Mouse (Mus musculus) left cerebral cortex, postnatal 4 days (tissue): ENCODE data around the gene Cep350. TPM values are rescaled to one million over a fixed set of nuclear protein-coding genes. Genes with fewer than 3 reads are reported as not detected.
"Not testable (repeated sequence)": the region's sequence is repeated elsewhere in the genome, so short reads cannot be mapped to it uniquely, and the experiment has no call there.

Source experiments
- DNase-seq: peaks from one replicate; pipeline ENCODE4 v3.0.0-alpha.2; 2022
- intact Hi-C: fragments of 180-260 bp; cut with DNase I; formaldehyde crosslinking; loops from one replicate; pipeline ENCODE4 v1.15.1; 2025
- total RNA-seq, 2 experiments: library from RNA; stranded (reverse); gene quantifications; 2 replicates each; pipeline ENCODE4 v1.2.3; 2021

The Cep350 gene
- total RNA-seq, 2 experiments from 2014 or later: 49.9 to 52.8 TPM

GRCm38 (mm10) chr1:155894382-155894781, 78.7 kb downstream of the Cep350 start:
- intact Hi-C loops: no loop called here
- DNase-seq: no peak

- intact Hi-C loops: no loop called here
- DNase-seq: no peak
Measured at GRCm38 (mm10) chr1:155886846-155887245, 86.2 kb downstream of the Cep350 start.

- intact Hi-C loops, DNase-seq: not testable (repeated sequence)
Measured at GRCm38 (mm10) chr1:155882646-155883231, 90.3 kb downstream of the Cep350 start.

GRCm38 (mm10) chr1:155879596-155879995, 93.5 kb downstream of the Cep350 start:
- no peak for DNase-seq
- intact Hi-C loops: no loop called here

GRCm38 (mm10) chr1:155862967-155863366, 110.1 kb downstream of the Cep350 start:
- DNase-seq: peak; percentile 6
- intact Hi-C loops: no loop called here

GRCm38 (mm10) chr1:155854926-155855702, 117.9 kb downstream of the Cep350 start:
- DNase-seq: peak; percentile 76
- intact Hi-C loops: no loop called here

GRCm38 (mm10) chr1:155853009-155853408, 120.0 kb downstream of the Cep350 start:
- DNase-seq: no peak
- intact Hi-C loops: no loop called here

GRCm38 (mm10) chr1:155844235-155844634, 128.8 kb downstream of the Cep350 start:
- no peak for DNase-seq
- intact Hi-C loops: no loop called here

GRCm38 (mm10) chr1:155843538-155843937, 129.5 kb downstream of the Cep350 start:
- intact Hi-C loops: no loop called here
- DNase-seq: no peak

- no peak for DNase-seq
Measured at GRCm38 (mm10) chr1:155835667-155836066, 137.4 kb downstream of the Cep350 start.

GRCm38 (mm10) chr1:155833610-155834009, 139.4 kb downstream of the Cep350 start:
- intact Hi-C loops: no loop called here
- DNase-seq: no peak

More at GRCm38 (mm10) chr1:155835667-155836066, 137.4 kb downstream of the Cep350 start:
- intact Hi-C loops: no loop called here

GRCm38 (mm10) chr1:155831958-155832357, 141.1 kb downstream of the Cep350 start:
- no peak for DNase-seq
- intact Hi-C loops: no loop called here

GRCm38 (mm10) chr1:155830861-155831260, 142.2 kb downstream of the Cep350 start:
- DNase-seq: no peak
- intact Hi-C loops: no loop called here

GRCm38 (mm10) chr1:155827703-155828295, 145.3 kb downstream of the Cep350 start:
- intact Hi-C loops: no loop called here

GRCm38 (mm10) chr1:155826803-155827395, 146.2 kb downstream of the Cep350 start:
- intact Hi-C loops: no loop called here

More at GRCm38 (mm10) chr1:155827703-155828295, 145.3 kb downstream of the Cep350 start:
- no peak for DNase-seq

GRCm38 (mm10) chr1:155825940-155826716, 146.9 kb downstream of the Cep350 start:
- intact Hi-C loops: no loop called here
- no peak for DNase-seq

More at GRCm38 (mm10) chr1:155826803-155827395, 146.2 kb downstream of the Cep350 start:
- no peak for DNase-seq

- intact Hi-C loops: no loop called here
- no peak for DNase-seq
Measured at GRCm38 (mm10) chr1:155820646-155821045, 152.4 kb downstream of the Cep350 start.

- no peak for DNase-seq
- intact Hi-C loops: no loop called here
Measured at GRCm38 (mm10) chr1:155816167-155816566, 156.9 kb downstream of the Cep350 start.

- peak; percentile 85 for DNase-seq
- intact Hi-C loops: no loop called here
Measured at GRCm38 (mm10) chr1:155812581-155813499, 160.2 kb downstream of the Cep350 start, which contains the start of gene Qsox1. Gene Qsox1 (minus strand): TSS chr1:155812889.
